Mouse (Mus musculus): ENCODE results near the gene Rps19bp1. TPM values are rescaled to one million over a fixed set of nuclear protein-coding genes. Genes with fewer than 3 reads are reported as not detected.
A peak's percentile ranks its signal among the peaks of the same experiment; 100 is the strongest.

Rps19bp1 gene
- polyA plus RNA-seq, 1 experiment: 14.4 TPM

- 85% methylated on average over 6 of the region's 6 CpGs for WGBS
- Histone ChIP-seq H3K4me3 (replicated peaks; ENCODE audit: extremely low read depth, low read depth, low read length) (no peak overlapping the region), H3K4me1 (ENCODE audit: control insufficient read depth, insufficient read depth, low read length) (0 out of 2 replicates have a peak, but pooled peaks cover 3% of the 10 kb centered on the region)
- TF ChIP-seq CTCF (IDR thresholded peaks at IDR 0.05; ENCODE audit: insufficient read depth, low read length) (no peak), POLR2A (IDR thresholded peaks at IDR 0.05; ENCODE audit: borderline replicate concordance, extremely low read depth, low read depth, low read length) (no peak)
- no peak for DNase-seq
These were observed 13.5 kb downstream of the Rps19bp1 start for GRCm38 (mm10) chr15:80250586-80250985.

GRCm38 (mm10) chr15:80249672-80250071 lies 14.4 kb downstream of the Rps19bp1 start:
- WGBS: 84% methylated on average over 10 of the region's 10 CpGs
- 0 out of 2 replicates have a peak, but pooled peaks cover 3% of the 10 kb centered on the region for H3K4me1 ChIP-seq (ENCODE audit: control insufficient read depth, insufficient read depth, low read length)

GRCm38 (mm10) chr15:80248596-80248995 lies 15.5 kb downstream of the Rps19bp1 start:
- no peak for DNase-seq
- TF ChIP-seq CTCF (IDR thresholded peaks at IDR 0.05; ENCODE audit: insufficient read depth, low read length) (no peak), POLR2A (IDR thresholded peaks at IDR 0.05; ENCODE audit: borderline replicate concordance, extremely low read depth, low read depth, low read length) (no peak)
- Histone ChIP-seq H3K4me1 (ENCODE audit: control insufficient read depth, insufficient read depth, low read length) (no peaks in the 10 kb centered on the region), H3K4me3 (replicated peaks; ENCODE audit: extremely low read depth, low read depth, low read length) (no peak overlapping the region)
- WGBS: 97% methylated on average over 1 of the region's 1 CpGs

More at GRCm38 (mm10) chr15:80249672-80250071, 14.4 kb downstream of the Rps19bp1 start:
- no peak for DNase-seq
- TF ChIP-seq CTCF (IDR thresholded peaks at IDR 0.05; ENCODE audit: insufficient read depth, low read length) (no peak), POLR2A (IDR thresholded peaks at IDR 0.05; ENCODE audit: borderline replicate concordance, extremely low read depth, low read depth, low read length) (no peak)
- H3K4me3 ChIP-seq (replicated peaks; ENCODE audit: extremely low read depth, low read depth, low read length): no peak overlapping the region

- WGBS: 96% methylated on average over 12 of the region's 12 CpGs
- H3K4me1 ChIP-seq (ENCODE audit: control insufficient read depth, insufficient read depth, low read length): no peaks in the 10 kb centered on the region
- no peak overlapping the region for H3K4me3 ChIP-seq (replicated peaks; ENCODE audit: extremely low read depth, low read depth, low read length)
- TF ChIP-seq CTCF (IDR thresholded peaks at IDR 0.05; ENCODE audit: insufficient read depth, low read length): no peak
- no peak for TF ChIP-seq POLR2A (IDR thresholded peaks at IDR 0.05; ENCODE audit: borderline replicate concordance, extremely low read depth, low read depth, low read length)
- DNase-seq: no peak
These were observed 16.0 kb downstream of the Rps19bp1 start for GRCm38 (mm10) chr15:80248135-80248534.

GRCm38 (mm10) chr15:80235535-80235934 lies 28.6 kb downstream of the Rps19bp1 start, which contains the start of gene AC140267.1:
TSS of gene AC140267.1 (plus strand) at chr15:80235835.
- DNase-seq: no peak
- TF ChIP-seq CTCF (IDR thresholded peaks at IDR 0.05; ENCODE audit: insufficient read depth, low read length): no peak
- no peak for TF ChIP-seq POLR2A (IDR thresholded peaks at IDR 0.05; ENCODE audit: borderline replicate concordance, extremely low read depth, low read depth, low read length)
- Histone ChIP-seq H3K4me3 (replicated peaks; ENCODE audit: extremely low read depth, low read depth, low read length) (no peak within 1 kb of the TSS), H3K4me1 (ENCODE audit: control insufficient read depth, insufficient read depth, low read length) (no peaks in the 10 kb centered on the region)
- WGBS: 96% methylated on average over 9 of the region's 9 CpGs

DNA sequence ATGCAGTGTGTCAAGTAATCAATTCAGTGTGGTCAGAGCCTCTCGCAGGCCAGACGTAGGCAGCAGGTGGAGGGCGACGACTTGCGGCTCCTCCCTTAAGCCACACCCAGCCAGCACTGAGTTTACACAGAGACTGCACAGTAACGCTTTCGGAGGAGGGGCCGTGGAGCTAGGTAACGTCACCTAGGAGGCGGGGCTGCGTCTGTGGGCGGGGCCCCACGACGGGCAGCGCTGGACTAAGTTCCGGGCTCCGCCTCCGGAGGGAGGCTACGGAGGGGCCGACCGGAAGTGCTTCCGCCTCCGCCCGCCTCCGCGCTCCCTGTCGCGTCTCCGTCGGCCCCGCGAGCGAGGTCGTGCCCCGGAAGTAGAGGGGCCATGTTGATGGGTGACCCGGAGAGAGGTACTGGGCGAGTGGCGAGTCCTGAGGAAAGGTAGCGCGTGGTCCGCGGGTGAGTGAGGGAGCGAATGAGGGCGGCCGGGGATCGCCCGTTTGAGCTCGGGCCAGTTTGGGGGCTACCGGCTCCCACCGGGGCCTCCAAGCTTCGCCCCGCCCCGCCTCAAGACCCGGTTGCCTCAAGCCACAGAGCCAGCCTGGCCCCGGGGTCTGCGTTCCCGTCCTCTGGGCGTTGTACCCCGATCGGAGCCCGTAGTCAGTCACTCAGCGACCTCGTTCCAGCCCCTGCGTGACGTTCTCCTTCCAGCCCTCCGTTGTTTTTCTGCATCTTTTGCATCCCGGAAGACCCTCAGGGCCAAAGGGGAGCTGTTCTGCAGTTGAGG lies 30.2 kb downstream of the Rps19bp1 start, which contains the start of gene Mief1:
Mief1 (plus strand) TSS at position 286 of the 777 bp plus-strand sequence.
- TF ChIP-seq CTCF (IDR thresholded peaks at IDR 0.05; ENCODE audit: insufficient read depth, low read length) (no peak), POLR2A (IDR thresholded peaks at IDR 0.05; ENCODE audit: borderline replicate concordance, extremely low read depth, low read depth, low read length) (peak; percentile 72; the same call in 1 of the 2 replicates)
- Histone ChIP-seq H3K4me1 (ENCODE audit: control insufficient read depth, insufficient read depth, low read length) (no peaks in the 10 kb centered on the region), H3K4me3 (replicated peaks; ENCODE audit: extremely low read depth, low read depth, low read length) (peak within 1 kb of the TSS; percentile 77)
- WGBS: under 1% methylated on average over 67 of the region's 67 CpGs
- peak; percentile 98 for DNase-seq

DNA sequence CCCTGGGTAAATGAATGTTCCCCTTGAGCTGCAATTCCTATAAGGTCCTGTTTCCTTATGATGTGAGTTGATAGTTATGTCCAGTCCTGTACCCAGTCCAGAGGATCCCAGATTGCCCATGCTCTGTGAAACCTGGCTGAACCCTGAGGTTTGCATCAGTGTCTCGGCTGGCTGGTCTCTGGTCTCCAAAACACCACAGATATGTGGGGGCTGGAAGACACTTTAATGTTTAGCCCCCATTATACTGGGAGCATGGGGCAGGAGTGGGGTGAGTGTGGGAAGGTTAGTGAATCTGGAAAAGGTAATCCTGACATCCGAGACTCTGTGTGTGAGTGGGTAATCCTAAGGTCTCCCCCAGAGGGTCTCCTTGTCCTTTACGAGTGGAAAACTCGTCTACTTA lies 31.1 kb downstream of the Rps19bp1 start:
- TF ChIP-seq POLR2A (IDR thresholded peaks at IDR 0.05; ENCODE audit: borderline replicate concordance, extremely low read depth, low read depth, low read length): no peak
- no peak for TF ChIP-seq CTCF (IDR thresholded peaks at IDR 0.05; ENCODE audit: insufficient read depth, low read length)
- 68% methylated on average over 4 of the region's 4 CpGs for WGBS
- no peak overlapping the region for H3K4me3 ChIP-seq (replicated peaks; ENCODE audit: extremely low read depth, low read depth, low read length)
- DNase-seq: peak; percentile 14
- no peaks in the 10 kb centered on the region for H3K4me1 ChIP-seq (ENCODE audit: control insufficient read depth, insufficient read depth, low read length)

DNA sequence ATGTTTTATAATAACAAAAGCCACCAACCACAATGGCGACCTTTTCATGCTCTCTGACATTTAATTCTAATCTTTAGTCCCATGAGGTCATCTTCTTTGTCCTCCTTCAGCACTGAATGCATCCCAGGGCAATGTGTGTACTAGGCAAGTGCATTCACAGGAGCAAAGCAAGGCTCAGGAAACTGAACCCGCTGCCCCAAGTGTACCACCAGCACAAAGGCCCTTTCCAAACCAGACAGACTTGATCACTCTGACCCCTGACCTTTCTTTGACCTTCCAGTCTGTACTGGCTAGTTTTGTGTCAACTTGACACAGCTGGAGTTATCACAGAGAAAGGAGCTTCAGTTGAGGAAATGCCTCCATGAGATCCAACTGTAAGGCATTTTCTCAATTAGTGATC lies 31.8 kb downstream of the Rps19bp1 start:
- H3K4me1 ChIP-seq (ENCODE audit: control insufficient read depth, insufficient read depth, low read length): no peaks in the 10 kb centered on the region
- 63% methylated on average over 2 of the region's 2 CpGs for WGBS
- no peak for DNase-seq
- TF ChIP-seq POLR2A (IDR thresholded peaks at IDR 0.05; ENCODE audit: borderline replicate concordance, extremely low read depth, low read depth, low read length) (no peak), CTCF (IDR thresholded peaks at IDR 0.05; ENCODE audit: insufficient read depth, low read length) (no peak)
- H3K4me3 ChIP-seq (replicated peaks; ENCODE audit: extremely low read depth, low read depth, low read length): no peak overlapping the region

DNA sequence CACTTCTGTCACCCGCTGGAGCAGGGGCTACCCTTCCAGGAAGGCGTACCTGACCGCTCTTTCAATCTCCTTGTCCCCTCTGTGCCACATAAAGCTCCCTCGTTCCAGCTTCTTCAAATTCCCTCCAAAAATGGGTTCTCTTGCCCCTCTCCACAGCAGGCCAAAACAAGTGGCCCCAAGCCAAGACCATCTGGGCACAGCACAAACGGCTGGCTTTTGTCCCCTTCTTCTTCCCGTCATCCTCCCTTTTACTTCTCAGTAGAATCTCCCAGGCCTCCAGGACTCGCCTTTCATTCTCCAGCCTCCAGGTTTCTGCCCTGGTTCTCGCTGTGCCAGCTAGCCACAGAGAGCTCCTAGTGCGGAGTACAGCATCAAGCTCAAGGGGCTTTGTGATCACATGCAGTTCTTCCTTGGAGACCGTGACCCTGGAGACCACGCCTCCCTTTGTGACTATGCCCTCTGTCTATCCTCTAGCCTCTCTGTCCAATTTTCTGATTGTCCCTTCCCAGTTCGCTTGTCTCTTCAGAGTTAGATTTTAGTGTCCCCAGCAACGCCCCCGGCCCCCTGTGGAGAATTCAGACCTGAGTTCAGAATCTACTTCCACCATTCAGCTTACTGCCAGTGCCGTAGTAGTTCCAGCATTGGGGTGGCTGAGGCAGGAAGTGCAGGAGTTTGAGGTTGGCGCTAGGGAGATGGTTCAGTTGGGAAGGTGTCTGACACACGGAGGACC lies 35.9 kb downstream of the Rps19bp1 start:
- H3K4me1 ChIP-seq (ENCODE audit: control insufficient read depth, insufficient read depth, low read length): no peaks in the 10 kb centered on the region
- 78% methylated on average over 17 of the region's 17 CpGs for WGBS
- TF ChIP-seq POLR2A (IDR thresholded peaks at IDR 0.05; ENCODE audit: borderline replicate concordance, extremely low read depth, low read depth, low read length): no peak
- TF ChIP-seq CTCF (IDR thresholded peaks at IDR 0.05; ENCODE audit: insufficient read depth, low read length): no peak
- DNase-seq: no peak
- H3K4me3 ChIP-seq (replicated peaks; ENCODE audit: extremely low read depth, low read depth, low read length): no peak overlapping the region

Data from lung, adult 2 months (tissue).